Mouse (Mus musculus): Measurements from ENCODE around the gene Sdhc.

GRCm38 (mm10) chr1:171179487-171180171 is 29.2 kb upstream of the Sdhc start:
- TF ChIP-seq CTCF (IDR thresholded peaks at IDR 0.05; ENCODE audit: low read depth) (no peak), EP300 (optimal IDR thresholded peaks at IDR 0.05) (no peak)
